Mouse (Mus musculus) bone marrow, adult 2 months (tissue): ENCODE measurements around the gene Rnaseh2a.

Experiments
- CTCF ChIP-seq: fragments of 200-500 bp; IDR thresholded peaks from 2 replicates; pipeline ENCODE4 v1.5.1; 2011; ENCODE audit warnings: low read length, control low read depth; ENCODE audit not compliant: control insufficient read depth, insufficient read depth
- POLR2A ChIP-seq: fragments of 200-500 bp; IDR thresholded peaks from 2 replicates; pipeline ENCODE4 v1.6.1; 2011; ENCODE audit warnings: low read depth, mild to moderate bottlenecking, control low read depth, low read length, borderline replicate concordance; ENCODE audit not compliant: control insufficient read depth

- TF ChIP-seq CTCF: no peak
- TF ChIP-seq POLR2A: no peak
Observed at GRCm38 (mm10) chr8:84986379-84986945, 16.9 kb upstream of the Rnaseh2a start.
